Mouse (Mus musculus) cerebellum, adult 8-10 months (tissue): ENCODE measurements around the gene Gm10959.

ENCODE experiments used
- DNase-seq: peaks from one replicate; pipeline ENCODE4 v3.0.0; 2022

Gm10959 gene

DNA sequence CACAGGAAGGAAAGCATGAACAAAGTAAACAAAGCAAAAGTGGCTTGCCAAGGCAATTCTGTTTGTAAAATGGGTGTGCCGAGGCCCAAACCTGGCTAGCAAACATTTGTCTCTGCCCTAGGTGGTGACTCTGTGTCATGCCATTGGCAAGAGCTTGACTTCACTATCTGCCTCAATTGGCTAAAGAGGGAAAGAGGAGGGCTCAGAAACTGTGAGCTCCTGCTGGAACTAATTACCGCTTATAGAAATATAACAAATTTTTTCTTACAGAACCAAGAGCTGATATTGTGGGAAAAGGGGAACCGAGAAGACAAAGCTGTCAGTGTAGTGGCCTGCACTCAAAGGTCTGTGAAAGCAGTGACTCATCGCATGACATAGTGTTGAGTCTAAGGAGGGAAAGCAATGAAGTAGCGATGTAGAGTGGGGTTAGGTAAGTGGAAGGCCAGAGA lies 30.8 kb downstream of the Gm10959 start:
- no peak for DNase-seq

DNA sequence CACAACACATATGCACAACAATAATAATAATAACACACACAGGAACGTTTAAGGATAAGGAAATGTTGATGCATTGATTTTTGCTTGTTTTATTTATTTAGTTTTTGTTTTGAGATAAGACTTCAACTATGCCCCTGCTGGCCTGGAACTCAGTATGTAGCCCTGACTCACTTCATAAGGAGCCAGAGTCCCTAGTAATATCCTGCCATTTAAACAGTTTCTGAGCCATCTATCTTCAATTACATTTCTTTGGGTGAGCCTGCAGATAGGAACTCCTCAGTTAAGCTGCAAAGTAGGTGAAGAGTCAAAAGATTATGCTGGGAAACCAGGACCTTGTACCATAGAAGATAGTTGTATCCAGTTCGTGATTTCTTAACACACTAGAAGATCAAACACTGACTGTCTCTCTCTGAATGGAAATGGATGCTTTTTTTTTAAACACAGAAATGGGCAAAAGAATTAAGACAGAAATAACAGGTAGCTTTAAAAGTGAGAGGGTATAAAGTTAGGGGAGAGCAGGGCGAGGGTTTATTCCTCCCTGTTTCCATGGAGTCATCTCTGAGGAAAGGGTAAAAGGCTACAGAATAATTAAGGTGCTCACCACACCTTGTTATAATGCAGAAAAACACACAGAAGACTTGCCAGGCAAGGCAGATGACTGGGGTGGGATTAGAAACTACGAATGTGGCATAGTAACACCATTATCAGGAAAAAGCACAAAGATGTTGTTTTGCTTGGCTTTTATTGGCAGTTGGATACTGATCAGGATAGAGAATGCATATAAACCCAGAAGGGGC lies 31.5 kb downstream of the Gm10959 start:
- DNase-seq: no peak

DNA sequence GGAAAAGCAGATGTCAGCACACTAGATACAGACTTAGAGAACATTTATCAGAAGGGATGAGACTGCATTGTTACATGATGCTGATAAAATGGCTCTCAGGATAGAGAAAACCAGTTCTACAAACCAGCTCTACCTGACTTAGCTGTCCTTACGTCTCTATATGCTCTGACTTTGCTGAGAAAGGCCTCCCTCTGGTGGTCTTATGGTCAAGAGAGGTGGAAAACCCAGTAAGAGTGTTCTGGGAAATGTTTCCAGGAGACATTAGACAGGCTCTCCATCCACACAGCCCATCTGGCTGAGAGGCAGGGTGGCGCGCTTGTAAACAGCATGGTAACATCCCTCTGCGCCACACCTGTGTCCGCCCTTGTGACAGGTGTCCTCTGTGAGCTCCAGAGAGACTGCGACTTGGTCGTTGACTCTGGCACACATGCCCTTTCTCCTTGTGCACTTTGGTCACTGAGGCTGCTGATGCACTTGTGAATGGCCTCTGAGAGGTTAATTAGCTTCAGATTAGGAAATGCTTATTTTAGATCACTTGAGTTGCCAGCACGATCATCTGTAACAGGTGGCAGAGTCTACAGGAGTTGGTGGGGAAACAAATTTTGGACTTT lies 40.4 kb downstream of the Gm10959 start:
- DNase-seq: no peak

DNA sequence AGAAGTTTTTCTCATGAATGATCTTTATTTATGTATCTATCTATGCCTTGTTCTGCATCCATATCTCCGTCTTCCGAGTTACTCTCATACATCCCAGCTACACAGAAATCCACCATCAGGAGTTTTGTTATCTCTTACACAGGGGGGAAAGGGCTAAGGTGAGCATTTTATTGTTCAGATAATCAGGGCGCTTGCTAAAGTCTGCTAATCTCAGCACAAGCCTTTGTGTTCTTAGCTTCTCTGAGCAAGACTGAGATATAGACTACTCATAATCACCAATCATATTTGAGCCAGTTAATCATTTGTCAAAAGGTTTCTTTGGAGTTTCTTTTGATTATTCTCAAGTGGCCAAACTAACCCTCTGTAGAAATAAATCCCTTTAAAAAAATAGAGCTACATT lies 41.6 kb downstream of the Gm10959 start:
- DNase-seq: no peak

DNA sequence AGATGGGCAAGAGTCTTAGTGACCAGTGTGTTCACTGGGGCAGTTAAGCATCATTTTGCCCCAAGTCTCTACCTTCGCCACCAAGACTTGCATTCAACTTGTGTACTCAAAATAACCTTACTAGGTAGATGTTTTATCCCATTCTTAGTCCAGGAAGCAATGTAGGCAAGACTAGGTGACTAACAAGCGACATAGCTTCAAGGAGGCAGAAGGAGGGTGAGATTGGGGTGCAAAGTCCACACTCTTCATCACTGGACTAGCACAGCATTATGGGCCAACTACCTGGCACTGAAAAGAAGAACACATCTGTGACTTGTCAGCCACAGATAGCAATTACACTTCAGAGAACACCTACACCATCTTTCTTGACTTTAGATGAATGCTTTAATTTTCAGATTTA lies 42.3 kb downstream of the Gm10959 start:
- no peak for DNase-seq

DNA sequence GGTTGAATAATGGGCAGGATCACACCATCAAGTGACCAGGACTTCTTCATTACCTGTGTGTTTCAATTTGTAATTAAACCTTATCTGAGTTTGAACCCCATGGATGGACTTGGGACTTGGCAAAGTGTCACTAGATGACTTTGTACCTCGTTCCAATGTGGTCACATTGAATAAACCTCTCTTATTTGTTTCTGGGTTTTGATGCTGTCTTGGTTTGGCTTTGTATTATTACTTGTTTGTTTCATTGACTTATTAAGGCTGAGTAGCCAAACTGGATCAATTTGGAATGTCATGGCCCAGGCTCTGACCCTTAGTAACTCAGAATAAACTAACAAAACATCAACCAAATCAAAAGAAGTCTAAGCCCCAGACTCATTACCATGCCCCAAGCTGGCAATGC lies 47.6 kb downstream of the Gm10959 start:
- no peak for DNase-seq

DNA sequence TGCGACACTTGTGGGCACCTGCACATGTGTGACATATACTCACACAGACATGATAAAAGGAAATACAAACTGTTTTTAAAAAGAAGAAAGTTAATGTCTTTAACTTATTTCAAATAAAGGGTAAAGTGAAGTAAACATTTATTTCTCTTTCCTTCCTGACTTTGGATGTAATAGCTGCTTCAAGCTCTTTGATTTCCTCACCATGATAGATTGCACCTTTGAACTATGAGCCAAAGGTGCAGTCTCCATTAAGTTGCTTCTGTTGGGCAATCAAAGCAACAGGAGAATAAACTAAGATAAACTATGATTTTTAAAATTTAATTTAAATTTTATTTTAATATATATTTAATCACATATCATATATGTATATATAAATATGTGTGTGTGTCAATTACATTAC lies 50.9 kb downstream of the Gm10959 start:
- DNase-seq: no peak

DNA sequence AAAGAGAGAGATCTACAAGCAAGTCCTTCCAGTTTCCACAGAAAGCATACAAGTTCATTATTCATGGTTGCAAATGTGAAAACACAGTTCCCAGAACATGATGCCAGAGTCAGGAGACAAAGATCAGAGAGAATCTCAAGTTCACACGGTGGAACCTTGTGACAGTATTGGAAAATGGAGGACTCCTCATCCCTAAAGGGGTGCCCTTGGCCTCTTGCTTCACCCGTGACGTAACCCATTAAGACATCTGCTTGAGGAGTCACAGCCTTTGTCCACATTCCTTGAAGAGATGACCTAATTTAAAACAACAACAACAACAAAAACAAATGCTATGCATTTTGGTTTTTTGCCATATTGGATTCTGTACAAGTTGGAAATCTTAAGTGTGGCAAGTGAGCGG lies 54.1 kb downstream of the Gm10959 start:
- no peak for DNase-seq
